In genomic region chr9:89706906-89707305, GRCm38 (mm10) we compare ENCODE assay signal across 9 mouse cellular contexts. TPM values are rescaled to one million over a fixed set of nuclear protein-coding genes. Genes with fewer than 3 reads are reported as not detected.
DNase-seq lines count a peak whose midpoint lies in the region; ATAC-seq and TF ChIP-seq lines count a peak whose summit lies in the region.
"Had no signal": no experiment of that assay in that cellular context is flagged by ENCODE, and none has a peak within 500 bp of the region (broad histone marks: within the 10 kb centered on the region; RNA-seq: fewer than 3 reads in every experiment).

No protein-coding gene starts in this region.

- no peaks in the 10 kb centered on the region for H3K36me3 ChIP-seq in liver, embryonic 14.5 days (replicated peaks; ENCODE audit: control insufficient read depth, insufficient read depth, low read depth)
- peaks cover 3% of the 10 kb centered on the region; the same call in 1 of the 2 replicates for H3K36me3 ChIP-seq in liver, embryonic 12.5 days

- peaks cover 2 to 9% of the 10 kb centered on the region in 2 experiments; a peak in 3 of 4 replicates for H3K4me1 ChIP-seq in liver, embryonic 14.5 days (replicated peaks; ENCODE audit: control insufficient read depth in 2 of 2, insufficient read depth in 2 of 2, low read length in 1 of 2)
- peaks cover 16% of the 10 kb centered on the region for H3K4me1 ChIP-seq in liver, embryonic 12.5 days

- no peak overlapping the region for H3K9ac ChIP-seq in liver, embryonic 14.5 days (replicated peaks)
- H3K9ac ChIP-seq in liver, embryonic 12.5 days: no peak overlapping the region
- H3K9ac ChIP-seq: neural tube, embryonic 13.5 days had no signal

- no peak overlapping the region for H3K4me3 ChIP-seq in liver, embryonic 14.5 days (ENCODE audit: insufficient read depth in 1 of 2, low read depth in 2 of 2, low read length in 2 of 2)
- H3K4me3 ChIP-seq in liver, embryonic 12.5 days: no peak overlapping the region
- H3K4me3 ChIP-seq: neural tube, embryonic 13.5 days had no signal

- no peaks in the 10 kb centered on the region for H3K9me3 ChIP-seq in liver, embryonic 14.5 days (ENCODE audit: control insufficient read depth, low read length)
- H3K9me3 ChIP-seq in liver, embryonic 12.5 days (replicated peaks): no peaks in the 10 kb centered on the region
- H3K9me3 ChIP-seq: neural tube, embryonic 13.5 days had no signal

- H3K4me2 ChIP-seq in liver, embryonic 14.5 days (ENCODE audit: low read depth): no peak overlapping the region
- H3K4me2 ChIP-seq in liver, embryonic 12.5 days: no peak overlapping the region
- H3K4me2 ChIP-seq: neural tube, embryonic 13.5 days had no signal

- TF ChIP-seq EP300 in liver, embryonic 14.5 days (IDR thresholded peaks at IDR 0.05; ENCODE audit: low read depth): no peak

- peak; percentile 64 for TF ChIP-seq CTCF in liver, embryonic 14.5 days (IDR thresholded peaks at IDR 0.05; ENCODE audit: low read depth)

- peak; percentile 48 to 66 for DNase-seq in cerebellum, postnatal 10 days
- no peak for DNase-seq in cerebellum, adult 18-20 months
- DNase-seq in liver, embryonic 14.5 days (ENCODE audit: low read depth in 3 of 3, low spot score in 3 of 3): no peak
- peak; percentile 53 for DNase-seq in ZHBTc4 (ENCODE audit: low read depth, low spot score)
- peak; percentile 29 for DNase-seq in lung, postnatal 36 days
- DNase-seq in gastrocnemius, postnatal 4 days (ENCODE audit: low spot score in 2 of 2): no peak
- no peak for DNase-seq in cerebellum, postnatal 36 days

- H3K27me3 ChIP-seq in liver, embryonic 14.5 days (ENCODE audit: control insufficient read depth, insufficient read depth, low read length): no peaks in the 10 kb centered on the region
- H3K27me3 ChIP-seq in liver, embryonic 12.5 days (replicated peaks): no peaks in the 10 kb centered on the region
- H3K27me3 ChIP-seq: neural tube, embryonic 13.5 days had no signal

- H3K27ac ChIP-seq in liver, embryonic 14.5 days: no peak overlapping the region
- H3K27ac ChIP-seq in liver, embryonic 12.5 days: no peak overlapping the region
- H3K27ac ChIP-seq: neural tube, embryonic 13.5 days had no signal

- 18% methylated on average over 4 of the region's 4 CpGs for WGBS in liver, embryonic 14.5 days (ENCODE audit: insufficient replicate concordance)
- 24% methylated on average over 4 of the region's 4 CpGs for WGBS in liver, embryonic 12.5 days (ENCODE audit: insufficient replicate concordance)

- ATAC-seq in liver, embryonic 14.5 days (ENCODE audit: insufficient read depth): no peak
- no peak for ATAC-seq in liver, embryonic 12.5 days

RNA-seq across cellular contexts. Expression of gene Tmed3, which starts 2.0 kb away (rescaled TPM):
- 20.7 and 21.5 TPM in 2 replicates for polyA plus RNA-seq in liver, embryonic 14.5 days (2012; rRNA removed)
- polyA plus RNA-seq in liver, embryonic 14.5 days (2014; fragmentation: Nextera tagmentation; extraction: Ambion mirVana): 39.1 and 39.4 TPM in 2 replicates
- 40.2 and 41.4 TPM in 2 replicates for polyA plus RNA-seq in liver, embryonic 12.5 days (2016; fragmentation: Nextera tagmentation; extraction: Ambion mirVana)
- total RNA-seq in gastrocnemius, postnatal 4 days (2021): 10 to 100 TPM; 72.4 to 73.1 TPM

RNA-seq across cellular contexts. Expression of gene Ankrd34c, which starts 31.4 kb away (rescaled TPM):
- polyA plus RNA-seq in liver, embryonic 14.5 days (2012; rRNA removed): not detected in 2 replicates
- not detected in 2 replicates for polyA plus RNA-seq in liver, embryonic 14.5 days (2014; fragmentation: Nextera tagmentation; extraction: Ambion mirVana)
- polyA plus RNA-seq in liver, embryonic 12.5 days (2016; fragmentation: Nextera tagmentation; extraction: Ambion mirVana): not detected in 2 replicates
- total RNA-seq in gastrocnemius, postnatal 4 days (2021): not detected

Comparison
In these comparisons a context has a peak if more than half of its experiments do, and no peak if none do; other contexts are left out.
1. DNase-seq: peak in cerebellum, postnatal 10 days (2 of 2), ZHBTc4 (single experiment) and lung, postnatal 36 days (single experiment); none in cerebellum, adult 18-20 months (0 of 2), liver, embryonic 14.5 days (0 of 3), gastrocnemius, postnatal 4 days (0 of 2) and cerebellum, postnatal 36 days (0 of 2).